Mouse (Mus musculus) intestine, embryonic 14.5 days (tissue): Measurements from ENCODE around the gene Ebna1bp2. TPM values are rescaled to one million over a fixed set of nuclear protein-coding genes. Genes with fewer than 3 reads are reported as not detected.

ENCODE experiments used
- ATAC-seq: fragments of 200-750 bp; cut with Nextera tagmentation; replicated peaks from 2 replicates; pipeline ENCODE4 v1.8.0; 2017; ENCODE audit warnings: low read depth, moderate number of reproducible peaks, moderate TSS enrichment, moderate library complexity; ENCODE audit not compliant: low FRiP score, low TSS enrichment
- DNase-seq: peaks from one replicate; pipeline ENCODE4 v3.0.0-alpha.2; 2018; ENCODE audit warnings: low spot score
- H3K27ac ChIP-seq: fragments of 300-500 bp; sonication (generic); 2 replicates; pipeline ENCODE4 v1.5.1; 2014; ENCODE audit warnings: low read depth, mild to moderate bottlenecking, control low read depth
- H3K27me3 ChIP-seq: fragments of 300-500 bp; sonication (generic); replicated peaks from 2 replicates; pipeline ENCODE4 v1.6.1; 2014; ENCODE audit warnings: low read length, control low read depth; ENCODE audit not compliant: control insufficient read depth, insufficient read depth
- H3K36me3 ChIP-seq: fragments of 300-500 bp; sonication (generic); 2 replicates; pipeline ENCODE4 v1.6.1; 2014; ENCODE audit warnings: low read length, control low read depth; ENCODE audit not compliant: control insufficient read depth, insufficient read depth
- H3K4me1 ChIP-seq: fragments of 300-500 bp; sonication (generic); replicated peaks from 2 replicates; pipeline ENCODE4 v1.6.1; 2014; ENCODE audit warnings: low read length, control low read depth, mixed read lengths; ENCODE audit not compliant: control insufficient read depth, insufficient read depth
- H3K4me2 ChIP-seq: fragments of 300-500 bp; sonication (generic); 2 replicates; pipeline ENCODE4 v1.6.1; 2014; ENCODE audit warnings: low read length
- H3K4me3 ChIP-seq: fragments of 300-500 bp; sonication (generic); 2 replicates; pipeline ENCODE4 v1.5.1; 2014; ENCODE audit warnings: low read depth, low read length, control low read depth, mixed read lengths
- H3K9ac ChIP-seq: fragments of 300-500 bp; sonication (generic); 2 replicates; pipeline ENCODE4 v1.6.1; 2014; ENCODE audit warnings: mild to moderate bottlenecking, low read length
- H3K9me3 ChIP-seq: fragments of 300-500 bp; sonication (generic); 2 replicates; pipeline ENCODE4 v1.6.1; 2016; ENCODE audit warnings: low read length, control low read depth; ENCODE audit not compliant: control insufficient read depth
- WGBS: fragments of 180-500 bp; shearing (Covaris S2); extraction: QIAGEN DNeasy Blood & Tissue Kit; methylation state at CpG from one replicate; pipeline ENCODE4 v1.1.7; 2014; 5-methylcytosine and 5-hydroxymethylcytosine counted together
- polyA plus RNA-seq: library from polyadenylated mRNA; unstranded; fragments of >200 nt; fragmentation: Nextera tagmentation; extraction: Ambion mirVana; gene quantifications from 2 replicates; pipeline ENCODE4 v1.2.1, GENCODE M21; 2014

Gene Ebna1bp2
- 161 and 167 TPM in 2 replicates for polyA plus RNA-seq

DNA sequence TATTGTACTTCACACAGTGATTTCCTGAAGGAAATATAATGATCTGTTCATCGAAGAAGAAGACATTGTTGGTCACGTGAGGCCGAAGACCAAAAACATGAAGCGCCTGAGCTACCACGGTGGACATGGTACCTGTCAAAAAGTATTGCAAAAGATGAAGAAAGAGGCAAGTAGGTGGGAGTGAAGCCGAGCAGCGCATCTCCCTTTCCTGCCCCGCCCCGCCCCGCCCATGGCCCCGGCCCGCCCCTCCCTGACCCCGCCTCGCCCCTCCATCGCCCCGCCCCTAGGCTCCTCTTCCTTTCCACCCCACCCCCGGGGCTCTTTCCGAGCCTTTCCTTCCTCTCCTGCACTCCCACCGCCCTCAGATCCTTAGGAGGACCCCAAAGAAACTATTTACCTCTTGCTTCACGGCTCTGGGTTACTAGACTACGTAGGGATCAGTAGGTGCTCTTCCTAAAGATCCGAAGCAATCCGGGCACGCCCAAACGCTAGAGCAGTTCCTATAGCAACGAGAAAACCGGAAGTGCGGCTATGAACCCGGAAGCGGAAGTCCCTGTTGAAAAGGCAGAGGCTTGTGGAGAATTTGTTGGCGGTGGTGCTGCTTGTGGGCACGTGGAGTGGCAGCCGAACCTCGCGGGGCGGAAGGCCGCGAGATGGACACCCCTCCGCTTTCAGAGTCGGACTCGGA is at the start of gene Ebna1bp2, which contains the start of gene Cfap57:
Gene Ebna1bp2 (plus strand): TSS at position 521 of the 688 bp plus-strand sequence.
Gene Cfap57 (minus strand): TSS at position 499 of the 688 bp plus-strand sequence.
- WGBS, result 1% methylated on average over 41 of the region's 41 CpGs
- 0 out of 2 replicates have a peak within 1 kb of the TSS, but pooled peaks have one; percentile 17 for H3K27ac ChIP-seq
- ATAC-seq (peak; percentile 89), DNase-seq (peak; percentile 96)
- peak within 1 kb of the TSS; percentile 46 for H3K9ac ChIP-seq
- peak within 1 kb of the TSS; percentile 62 for H3K4me2 ChIP-seq
- peaks cover 27% of the 10 kb centered on the region for H3K36me3 ChIP-seq
- peaks cover 9% of the 10 kb centered on the region for H3K4me1 ChIP-seq
- H3K4me3 ChIP-seq, result peak within 1 kb of the TSS; percentile 76
- peaks cover 7% of the 10 kb centered on the region; the same call in 1 of the 2 replicates for H3K9me3 ChIP-seq
- H3K27me3 ChIP-seq, result no peaks in the 10 kb centered on the region

DNA sequence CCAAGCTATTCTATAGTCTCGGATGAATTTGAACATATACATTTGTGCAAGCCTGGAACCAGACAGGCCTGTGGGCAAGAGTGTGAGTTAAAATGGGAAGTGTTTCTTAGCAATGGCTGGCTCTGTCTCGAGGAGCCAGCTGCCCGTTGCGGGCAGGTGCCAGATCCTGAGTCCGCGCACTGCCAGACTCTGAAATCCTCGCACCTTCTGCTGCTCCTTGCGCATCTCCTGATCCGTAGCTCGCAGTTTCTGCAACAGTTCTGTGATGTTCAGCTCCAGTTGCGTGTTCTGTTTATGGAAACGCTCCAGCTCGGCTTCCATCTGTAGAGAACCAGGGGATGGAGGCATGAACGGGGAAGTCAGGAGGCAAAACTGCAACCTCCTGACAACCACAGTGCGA is 49.2 kb upstream of the Ebna1bp2 start:
- ATAC-seq (no peak), DNase-seq (no peak)
- Histone ChIP-seq H3K36me3 (no peaks in the 10 kb centered on the region), H3K9ac (no peak overlapping the region), H3K4me2 (no peak overlapping the region), H3K9me3 (no peaks in the 10 kb centered on the region), H3K27ac (no peak overlapping the region), H3K4me1 (no peaks in the 10 kb centered on the region), H3K27me3 (no peaks in the 10 kb centered on the region), H3K4me3 (no peak overlapping the region)
- 82% methylated on average over 15 of the region's 15 CpGs for WGBS

DNA sequence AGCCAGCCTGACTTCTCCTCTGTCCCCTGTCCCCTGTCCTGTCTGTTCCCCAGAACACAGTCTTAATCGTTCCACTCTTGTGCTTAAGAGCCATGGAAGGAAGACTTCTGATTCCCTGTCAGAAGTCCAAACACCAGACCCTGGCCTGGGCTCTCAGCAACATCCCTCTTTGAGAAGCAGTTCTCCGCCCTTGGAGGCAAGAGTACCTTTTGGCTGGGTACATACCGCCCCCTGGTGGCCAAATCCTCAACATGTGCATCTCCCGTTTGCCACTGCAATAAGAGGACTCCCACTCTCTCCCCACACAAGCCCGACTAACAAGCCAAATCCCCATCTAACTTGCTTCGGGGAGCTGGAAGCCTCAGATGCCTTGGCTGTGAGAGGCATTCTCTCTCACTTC is 44.5 kb upstream of the Ebna1bp2 start:
- H3K27me3 ChIP-seq, result no peaks in the 10 kb centered on the region
- 5% methylated on average over 6 of the region's 6 CpGs for WGBS

DNA sequence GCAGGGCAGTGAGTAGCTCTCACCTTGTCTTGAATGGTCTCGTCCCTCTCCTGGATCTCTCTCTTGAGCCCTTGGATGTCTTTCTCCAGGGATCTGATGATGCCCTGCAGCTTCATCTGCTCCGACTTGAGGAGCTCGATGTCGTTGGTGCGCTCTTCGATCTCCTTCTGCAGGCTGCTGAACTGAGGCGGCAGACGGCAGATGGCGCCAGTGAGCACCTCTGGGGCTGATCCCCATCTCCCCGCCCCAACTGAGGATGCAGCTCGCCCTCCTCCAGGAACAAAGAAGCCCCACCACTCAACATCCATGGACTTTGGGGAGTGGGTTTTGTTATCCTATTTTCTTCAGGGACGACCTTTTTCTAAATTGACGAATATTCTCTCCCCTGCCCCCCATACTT is 41.3 kb upstream of the Ebna1bp2 start:
- no peaks in the 10 kb centered on the region for H3K27me3 ChIP-seq
- H3K36me3 ChIP-seq, result no peaks in the 10 kb centered on the region
- DNase-seq, result no peak
- no peak overlapping the region for H3K4me2 ChIP-seq
- no peaks in the 10 kb centered on the region for H3K4me1 ChIP-seq
- 52% methylated on average over 13 of the region's 13 CpGs for WGBS
- H3K9ac ChIP-seq, result no peak overlapping the region
- no peak overlapping the region for H3K27ac ChIP-seq
- no peaks in the 10 kb centered on the region for H3K9me3 ChIP-seq
- H3K4me3 ChIP-seq, result no peak overlapping the region
- no peak for ATAC-seq

More for the DNA sequence above, 44.5 kb upstream of the Ebna1bp2 start:
- H3K9me3 ChIP-seq, result no peaks in the 10 kb centered on the region
- no peak overlapping the region for H3K4me2 ChIP-seq
- DNase-seq (peak; percentile 95), ATAC-seq (no peak)
- no peaks in the 10 kb centered on the region for H3K4me1 ChIP-seq
- H3K4me3 ChIP-seq, result no peak overlapping the region
- no peak overlapping the region for H3K9ac ChIP-seq
- H3K27ac ChIP-seq, result no peak overlapping the region
- H3K36me3 ChIP-seq, result no peaks in the 10 kb centered on the region

DNA sequence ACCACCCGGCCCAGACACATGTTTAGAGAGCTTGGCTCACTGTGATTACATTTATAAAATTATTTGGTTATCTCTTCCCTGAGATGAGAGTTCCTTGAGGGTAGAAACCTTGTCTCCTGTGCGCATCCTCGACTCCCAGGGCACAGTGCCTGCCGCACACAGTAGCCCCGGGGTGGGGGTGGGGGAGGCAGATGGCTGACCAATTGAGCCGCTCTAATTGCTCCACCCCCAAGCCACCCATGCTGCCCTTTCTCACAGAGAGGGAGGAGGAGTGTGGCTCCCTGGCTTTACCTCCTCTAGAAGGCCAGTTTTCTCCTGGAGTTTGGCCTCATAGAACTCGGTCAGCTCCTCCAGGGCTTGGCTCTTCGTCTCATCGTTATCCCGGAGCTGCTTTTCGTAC is 39.1 kb upstream of the Ebna1bp2 start:
- H3K9ac ChIP-seq, result no peak overlapping the region
- H3K9me3 ChIP-seq, result 0 out of 2 replicates have a peak, but pooled peaks cover 3% of the 10 kb centered on the region
- no peak overlapping the region for H3K4me2 ChIP-seq
- no peak overlapping the region for H3K27ac ChIP-seq
- no peak for DNase-seq
- no peak for ATAC-seq
- WGBS, result 39% methylated on average over 11 of the region's 11 CpGs
- H3K36me3 ChIP-seq, result no peaks in the 10 kb centered on the region
- H3K4me3 ChIP-seq, result no peak overlapping the region
- no peaks in the 10 kb centered on the region for H3K27me3 ChIP-seq
- H3K4me1 ChIP-seq, result no peaks in the 10 kb centered on the region

DNA sequence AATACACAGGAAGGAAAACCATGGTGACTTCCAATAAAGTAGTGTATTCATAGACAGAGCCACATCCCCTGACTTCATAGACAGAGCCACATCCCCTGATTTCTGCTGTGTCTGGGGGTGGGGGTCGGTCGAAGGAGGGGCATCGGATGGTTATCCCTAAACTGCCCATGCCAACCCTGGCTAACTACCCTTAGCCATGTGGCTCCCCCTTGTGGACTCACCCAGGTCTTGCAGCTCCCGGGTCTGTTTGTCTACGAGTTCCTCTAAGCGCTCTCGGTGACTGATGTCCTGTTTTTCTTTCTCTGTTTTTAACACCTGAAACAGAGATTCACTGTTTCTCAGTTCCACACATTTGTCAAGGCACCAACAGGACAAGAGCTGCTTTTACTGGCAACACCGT is 38.0 kb upstream of the Ebna1bp2 start:
- H3K4me1 ChIP-seq, result no peaks in the 10 kb centered on the region; the same call in 1 of the 2 replicates
- no peak for DNase-seq
- ATAC-seq, result no peak
- H3K4me2 ChIP-seq, result no peak overlapping the region
- 0 out of 2 replicates have a peak, but pooled peaks cover 3% of the 10 kb centered on the region for H3K9me3 ChIP-seq
- H3K9ac ChIP-seq, result no peak overlapping the region
- H3K36me3 ChIP-seq, result no peaks in the 10 kb centered on the region
- no peak overlapping the region for H3K4me3 ChIP-seq
- H3K27ac ChIP-seq, result no peak overlapping the region
- 89% methylated on average over 8 of the region's 8 CpGs for WGBS
- no peaks in the 10 kb centered on the region for H3K27me3 ChIP-seq

DNA sequence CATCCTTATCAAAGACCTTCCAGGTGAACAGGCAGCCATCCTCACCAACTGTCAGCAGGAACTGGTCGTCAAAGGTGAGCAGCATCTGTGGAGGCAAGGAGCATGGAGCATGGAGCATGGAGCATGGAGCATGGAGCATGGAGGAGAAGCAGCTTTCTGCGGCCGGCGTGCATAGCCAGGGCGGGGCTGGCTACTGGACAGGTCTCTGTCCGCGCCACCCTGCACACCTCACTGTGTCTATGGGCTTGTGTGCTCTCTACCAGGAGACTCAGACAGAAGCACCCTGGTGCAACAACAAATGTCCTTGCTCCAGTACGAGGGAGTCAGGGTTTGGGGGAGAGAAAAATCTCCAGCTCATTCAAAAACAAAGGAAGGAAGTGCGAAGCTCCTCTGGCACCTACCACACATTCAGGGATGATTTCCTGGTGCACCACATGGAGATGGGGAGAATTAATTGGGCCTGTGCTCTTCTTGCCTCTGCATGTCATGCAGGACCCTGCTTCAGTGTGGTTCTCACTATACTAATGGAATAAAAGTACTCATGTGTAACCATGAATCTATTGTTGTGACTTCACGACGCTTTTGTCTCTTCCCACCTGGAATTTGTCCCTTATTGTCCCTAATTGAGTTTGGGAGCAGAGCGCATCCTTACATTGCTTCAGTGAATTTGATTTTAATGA is 31.4 kb upstream of the Ebna1bp2 start:
- no peak for DNase-seq
- ATAC-seq, result no peak
- no peaks in the 10 kb centered on the region for H3K27me3 ChIP-seq

DNA sequence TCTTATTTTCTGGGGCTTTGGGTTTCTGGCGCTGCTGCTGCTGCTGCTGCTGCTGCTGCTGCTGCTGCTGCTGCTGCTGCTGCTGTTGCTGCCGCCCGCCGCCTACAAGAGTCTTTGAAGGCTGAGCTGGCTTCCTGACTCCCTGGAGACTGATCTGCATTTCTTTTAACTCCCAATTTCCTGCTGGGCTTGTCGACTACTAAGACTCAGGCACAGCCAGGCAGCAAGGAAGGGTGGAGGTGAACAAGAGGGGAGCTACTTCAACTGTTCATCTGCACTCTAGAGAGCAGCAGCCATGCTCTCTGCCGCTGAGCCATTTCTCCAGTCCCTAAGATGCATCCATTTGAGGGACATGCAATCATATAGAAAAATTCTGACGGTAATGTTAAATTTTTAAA is 30.9 kb upstream of the Ebna1bp2 start:
- ATAC-seq, result no peak
- Histone ChIP-seq H3K36me3 (no peaks in the 10 kb centered on the region), H3K4me3 (no peak overlapping the region), H3K4me2 (no peak overlapping the region), H3K27ac (no peak overlapping the region), H3K27me3 (no peaks in the 10 kb centered on the region), H3K4me1 (no peaks in the 10 kb centered on the region; the same call in 1 of the 2 replicates), H3K9me3 (0 out of 2 replicates have a peak, but pooled peaks cover 1% of the 10 kb centered on the region), H3K9ac (no peak overlapping the region)
- WGBS, result 17% methylated on average over 7 of the region's 7 CpGs
- DNase-seq, result no peak

More for the DNA sequence above, 31.4 kb upstream of the Ebna1bp2 start:
- H3K9ac ChIP-seq, result no peak overlapping the region
- WGBS, result 69% methylated on average over 12 of the region's 12 CpGs
- no peaks in the 10 kb centered on the region; the same call in 1 of the 2 replicates for H3K4me1 ChIP-seq
- H3K4me2 ChIP-seq, result no peak overlapping the region
- 0 out of 2 replicates have a peak, but pooled peaks cover 3% of the 10 kb centered on the region for H3K9me3 ChIP-seq
- H3K4me3 ChIP-seq, result no peak overlapping the region
- no peaks in the 10 kb centered on the region for H3K36me3 ChIP-seq
- no peak overlapping the region for H3K27ac ChIP-seq
